Mouse (Mus musculus): ENCODE data around the gene Selp.

The Selp gene

GRCm38 (mm10) chr1:164114947-164115493, at the start of gene Selp:
Gene Selp (plus strand): TSS chr1:164115264.
- WGBS, result 56% methylated on average over 8 of the region's 8 CpGs

- 93% methylated on average over 4 of the region's 4 CpGs for WGBS
Observed at GRCm38 (mm10) chr1:164070461-164070860, 44.6 kb upstream of the Selp start.

GRCm38 (mm10) chr1:164071111-164071510, 44.0 kb upstream of the Selp start:
- WGBS, result 84% methylated on average over 7 of the region's 7 CpGs

GRCm38 (mm10) chr1:164072001-164072400, 43.1 kb upstream of the Selp start:
- WGBS, result 93% methylated on average over 4 of the region's 4 CpGs

GRCm38 (mm10) chr1:164073091-164073490, 42.0 kb upstream of the Selp start:
- 91% methylated on average over 9 of the region's 9 CpGs for WGBS

GRCm38 (mm10) chr1:164073803-164074202, 41.3 kb upstream of the Selp start:
- 89% methylated on average over 7 of the region's 7 CpGs for WGBS

GRCm38 (mm10) chr1:164074606-164075140, 40.4 kb upstream of the Selp start:
- 91% methylated on average over 2 of the region's 2 CpGs for WGBS

- 95% methylated on average over 1 of the region's 1 CpGs for WGBS
Observed at GRCm38 (mm10) chr1:164075416-164075815, 39.6 kb upstream of the Selp start.

GRCm38 (mm10) chr1:164076441-164076840, 38.6 kb upstream of the Selp start:
- 77% methylated on average over 1 of the region's 1 CpGs for WGBS

GRCm38 (mm10) chr1:164077031-164077430, 38.0 kb upstream of the Selp start:
- 78% methylated on average over 3 of the region's 3 CpGs for WGBS

- 79% methylated on average over 4 of the region's 4 CpGs for WGBS
Observed at GRCm38 (mm10) chr1:164078323-164078741, 36.7 kb upstream of the Selp start.

GRCm38 (mm10) chr1:164079091-164079490, 36.0 kb upstream of the Selp start:
- 84% methylated on average over 11 of the region's 11 CpGs for WGBS

GRCm38 (mm10) chr1:164083046-164083445, 32.0 kb upstream of the Selp start:
- 95% methylated on average over 4 of the region's 4 CpGs for WGBS

GRCm38 (mm10) chr1:164086797-164087196, 28.3 kb upstream of the Selp start:
- WGBS, result 92% methylated on average over 3 of the region's 3 CpGs

GRCm38 (mm10) chr1:164087872-164088271, 27.2 kb upstream of the Selp start:
- 91% methylated on average over 5 of the region's 5 CpGs for WGBS

GRCm38 (mm10) chr1:164096780-164097179, 18.3 kb upstream of the Selp start:
- WGBS, result 79% methylated on average over 6 of the region's 6 CpGs

- 83% methylated on average over 2 of the region's 2 CpGs for WGBS
Observed at GRCm38 (mm10) chr1:164097911-164098310, 17.2 kb upstream of the Selp start.

- WGBS, result 87% methylated on average over 2 of the region's 2 CpGs
Observed at GRCm38 (mm10) chr1:164098372-164098771, 16.7 kb upstream of the Selp start.

GRCm38 (mm10) chr1:164109763-164110162, 5.3 kb upstream of the Selp start:
- WGBS, result 57% methylated on average over 2 of the region's 2 CpGs

GRCm38 (mm10) chr1:164110591-164111329, 4.3 kb upstream of the Selp start:
- 97% methylated on average over 9 of the region's 9 CpGs for WGBS

- 76% methylated on average over 5 of the region's 5 CpGs for WGBS
Observed at GRCm38 (mm10) chr1:164114280-164114679, 784 bp upstream of the Selp start.

- 31% methylated on average over 6 of the region's 6 CpGs for WGBS
Observed at GRCm38 (mm10) chr1:164115647-164116046, 583 bp downstream of the Selp start.

- WGBS, result 65% methylated on average over 6 of the region's 6 CpGs
Observed at GRCm38 (mm10) chr1:164117869-164118268, 2.8 kb downstream of the Selp start.

All from cerebral cortex, adult 2 months (tissue).